Mouse (Mus musculus): Measurements from ENCODE around the gene Mrpl52.

DNA sequence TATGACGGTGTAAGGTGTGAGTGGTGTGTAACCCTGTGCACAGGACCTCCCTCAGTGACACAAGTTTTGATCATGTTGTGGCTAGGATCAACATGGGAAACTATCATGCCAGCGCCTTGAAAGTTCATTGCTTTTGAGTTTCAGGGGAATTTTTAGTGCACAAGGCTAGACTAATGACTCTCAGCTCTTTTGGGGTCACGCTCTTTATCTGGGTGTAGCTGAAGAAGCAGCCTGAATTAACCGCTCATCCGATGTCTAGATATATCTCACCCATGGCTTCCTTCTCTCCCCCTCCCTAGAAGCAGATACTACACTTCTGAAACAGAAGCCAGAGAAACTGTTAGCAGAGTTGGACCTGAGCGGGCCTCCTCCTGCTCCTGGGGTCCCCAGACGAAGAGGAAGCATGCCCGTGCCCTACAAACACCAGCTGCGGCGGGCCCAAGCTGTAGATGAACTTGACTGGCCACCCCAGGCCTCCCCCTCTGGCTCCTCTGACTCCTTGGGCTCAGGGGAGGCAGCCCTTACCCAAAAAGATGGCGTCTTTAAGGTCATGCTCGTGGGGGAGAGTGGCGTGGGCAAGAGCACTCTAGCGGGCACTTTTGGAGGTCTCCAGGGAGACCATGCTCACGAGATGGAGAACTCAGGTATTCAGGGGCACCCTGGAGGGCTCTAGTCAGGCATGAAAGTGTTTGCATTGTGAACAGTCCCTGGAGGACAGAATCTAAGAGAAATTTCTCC is 50.6 kb downstream of the Mrpl52 start:
- TF ChIP-seq CTCF (conservative IDR thresholded peaks at IDR 0.05; ENCODE audit: low read length) (no peak), POU5F1 (IDR thresholded peaks at IDR 0.05; ENCODE audit: borderline replicate concordance, low read length) (no peak), NANOG (IDR thresholded peaks at IDR 0.05; ENCODE audit: borderline replicate concordance, low read length) (no peak)

Measured in E14TG2a.4 (cell line).